Mouse (Mus musculus) thymus, adult 18-20 months (tissue): ENCODE measurements around the gene Smtn.
A peak's percentile ranks its signal among the peaks of the same experiment; 100 is the strongest.

Source experiments
- DNase-seq, 2 experiments: peaks; one replicate each; pipeline ENCODE4 v3.0.0; 2022; ENCODE audit warnings: mixed read lengths in 2 of 2

The Smtn gene

DNA sequence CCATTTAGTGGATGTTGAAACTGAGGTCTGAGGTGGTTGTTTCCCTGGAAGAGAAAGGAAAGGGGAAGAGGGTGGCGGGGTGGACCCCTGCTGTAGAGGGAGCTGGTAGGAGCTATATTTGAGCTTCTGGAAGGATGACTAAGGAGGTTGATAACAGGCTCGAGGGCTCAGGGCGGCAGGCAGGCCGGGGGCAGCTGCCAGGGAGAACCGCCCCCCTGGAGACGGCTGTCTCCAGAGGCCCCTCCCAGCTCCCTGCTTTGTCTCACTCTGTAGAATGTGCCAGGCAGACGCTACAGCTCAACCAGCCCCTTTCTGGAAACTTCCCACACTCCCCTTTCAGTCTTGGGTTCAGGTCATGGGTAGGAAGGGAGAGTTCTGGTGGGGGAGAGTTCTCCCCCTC lies 32.2 kb downstream of the Smtn start:
- no peak for DNase-seq

DNA sequence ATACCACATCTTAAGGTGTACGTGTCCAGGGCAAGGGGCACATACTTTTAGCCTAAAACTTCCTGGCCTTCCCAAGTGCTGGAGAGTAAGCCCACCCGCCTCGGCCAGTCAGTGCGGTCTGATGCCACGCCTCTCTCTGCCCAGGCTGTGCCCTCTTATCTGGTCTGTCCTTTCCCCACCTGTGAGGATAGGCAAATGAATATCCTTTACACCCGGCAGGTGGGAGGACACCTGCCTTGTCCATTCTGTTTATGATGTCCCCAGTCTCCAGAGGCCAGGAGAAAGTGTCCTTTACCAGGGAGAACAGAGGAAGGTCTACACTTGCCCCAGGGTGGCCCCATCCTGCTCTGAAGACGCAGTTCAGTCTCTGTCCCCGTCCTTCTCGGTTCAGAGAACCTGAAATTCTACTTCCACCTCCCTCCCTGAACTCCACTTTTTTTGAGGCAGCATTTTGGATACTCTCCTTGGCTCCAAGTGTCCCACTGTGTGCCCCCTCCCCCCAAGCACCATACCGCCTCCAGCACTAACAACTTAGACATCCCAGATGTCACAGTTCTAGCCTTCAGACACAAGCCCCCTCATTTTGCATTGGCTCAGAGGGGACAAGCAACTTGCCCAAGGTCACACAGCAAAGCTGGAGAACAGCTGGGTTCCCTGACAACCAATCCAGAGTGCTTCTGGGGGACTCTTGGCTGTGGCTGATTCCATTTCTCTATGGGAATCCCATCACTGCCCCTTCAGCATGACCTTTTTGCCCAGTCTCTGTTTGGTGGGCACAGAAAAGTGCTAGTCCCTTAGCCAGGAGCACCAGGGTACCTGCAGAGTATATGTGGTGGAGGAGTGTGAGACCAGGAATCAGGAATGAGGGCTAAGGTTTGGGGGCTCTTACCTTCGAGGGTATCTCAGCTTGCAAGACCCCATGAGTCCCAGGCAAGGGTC lies 36.4 kb downstream of the Smtn start:
- DNase-seq, result no peak

DNA sequence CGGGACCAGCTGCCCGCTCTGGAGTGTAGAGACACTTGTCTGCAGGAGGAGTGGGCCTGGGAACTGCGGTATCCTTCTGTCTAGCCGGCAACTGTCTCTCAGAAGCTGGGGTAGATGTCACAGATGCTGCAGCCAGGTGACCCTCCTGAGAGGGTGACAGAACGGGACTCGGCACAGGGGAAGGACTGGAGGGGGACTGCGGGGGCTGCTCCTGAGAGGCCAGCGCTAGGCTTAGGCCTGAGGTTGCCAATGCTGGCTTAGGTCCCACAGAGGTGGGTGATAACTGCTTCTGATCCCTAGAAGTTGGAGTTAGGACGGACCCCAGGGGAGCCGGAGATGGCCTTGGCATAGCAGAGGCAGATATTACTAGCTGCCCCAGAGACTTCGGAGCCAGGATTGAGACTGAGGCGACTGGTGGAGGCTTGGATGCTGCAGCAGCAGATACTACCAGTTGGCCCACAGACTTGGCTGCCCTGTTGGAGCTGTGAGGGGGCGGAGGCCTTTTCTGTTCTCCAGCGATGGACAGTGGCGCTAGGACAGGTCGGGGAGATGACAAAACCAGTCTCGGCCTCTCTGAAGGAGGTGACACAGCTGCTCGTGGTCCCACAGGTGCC lies 37.8 kb downstream of the Smtn start:
- DNase-seq, result no peak

DNA sequence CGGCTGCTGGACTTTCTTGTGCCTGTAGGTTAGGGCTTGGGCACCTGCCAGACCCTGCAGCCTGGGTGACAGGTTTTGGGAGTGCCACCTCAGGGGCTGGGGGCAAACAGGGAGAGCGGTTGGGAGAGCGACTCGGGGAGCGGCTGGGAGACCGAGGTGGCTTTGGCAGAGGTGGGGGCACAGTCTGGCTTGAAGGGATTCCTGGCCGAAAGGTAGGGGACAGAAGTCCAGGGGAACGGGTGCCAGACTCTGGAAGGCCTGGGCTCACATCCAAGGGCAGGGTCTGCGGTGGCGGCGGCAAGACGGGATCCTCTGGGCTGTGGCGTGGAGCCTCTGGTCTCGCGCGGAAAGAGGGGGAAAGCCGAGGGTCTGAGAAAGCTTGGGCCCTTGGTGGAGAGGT lies 38.4 kb downstream of the Smtn start:
- no peak for DNase-seq

DNA sequence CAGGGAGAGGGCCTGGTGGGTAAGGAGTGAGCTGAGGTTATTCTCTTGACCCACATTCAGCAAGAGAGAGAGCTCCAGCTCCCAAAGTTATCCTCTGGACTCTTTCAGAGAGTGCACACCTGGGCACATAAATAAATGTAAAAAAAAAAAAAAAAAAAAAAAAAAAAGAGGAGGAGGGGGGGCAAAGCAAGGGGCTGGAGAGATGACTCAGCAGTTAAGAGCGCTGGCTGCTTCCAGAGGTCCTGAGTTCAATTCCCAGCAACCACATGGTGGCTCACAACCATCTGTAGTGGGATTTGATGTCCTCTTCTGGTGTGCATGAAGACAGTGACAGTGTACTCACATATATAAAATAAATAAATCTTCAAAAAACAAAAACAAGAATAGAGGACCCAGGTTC lies 43.1 kb downstream of the Smtn start:
- DNase-seq, result no peak

DNA sequence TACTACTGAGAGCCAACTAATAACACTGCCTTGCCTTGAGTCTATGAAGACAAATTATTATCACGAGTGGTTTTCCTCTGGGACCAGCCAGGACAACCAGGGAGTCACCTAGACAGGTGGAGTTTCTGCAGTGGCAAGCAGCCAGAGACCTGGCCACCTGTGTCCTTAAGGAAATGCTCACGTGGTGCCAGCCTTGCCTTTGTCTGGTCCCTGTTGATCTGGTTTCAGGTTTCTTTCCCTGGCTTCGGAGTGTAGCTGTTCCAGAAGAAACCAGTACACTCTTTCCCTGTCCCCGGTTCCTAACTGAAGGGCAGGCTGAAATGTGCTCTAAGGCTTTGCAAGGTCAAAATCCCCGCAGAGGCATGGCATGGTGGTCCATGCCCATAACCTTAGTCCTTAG lies 43.7 kb downstream of the Smtn start:
- DNase-seq, result no peak

DNA sequence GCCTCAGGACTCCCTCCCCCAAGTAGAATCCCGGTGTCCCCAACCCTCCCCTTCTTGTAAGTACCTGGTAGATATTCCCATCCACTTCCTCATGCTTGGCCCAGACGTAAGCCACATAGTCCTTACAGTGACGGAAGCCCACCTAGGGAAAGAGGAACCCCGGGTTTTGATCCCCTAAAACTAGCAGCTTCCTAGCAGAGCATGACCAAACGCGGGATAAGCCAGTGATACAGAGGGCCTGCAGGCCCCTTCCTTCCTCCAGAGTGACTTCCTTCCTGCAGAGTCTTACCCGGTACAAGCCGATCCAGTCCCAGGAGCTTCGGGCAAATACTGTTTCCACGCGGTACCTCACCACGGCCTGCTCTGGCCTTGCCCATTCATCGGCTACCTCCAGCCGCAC lies 44.9 kb downstream of the Smtn start:
- DNase-seq, result no peak

DNA sequence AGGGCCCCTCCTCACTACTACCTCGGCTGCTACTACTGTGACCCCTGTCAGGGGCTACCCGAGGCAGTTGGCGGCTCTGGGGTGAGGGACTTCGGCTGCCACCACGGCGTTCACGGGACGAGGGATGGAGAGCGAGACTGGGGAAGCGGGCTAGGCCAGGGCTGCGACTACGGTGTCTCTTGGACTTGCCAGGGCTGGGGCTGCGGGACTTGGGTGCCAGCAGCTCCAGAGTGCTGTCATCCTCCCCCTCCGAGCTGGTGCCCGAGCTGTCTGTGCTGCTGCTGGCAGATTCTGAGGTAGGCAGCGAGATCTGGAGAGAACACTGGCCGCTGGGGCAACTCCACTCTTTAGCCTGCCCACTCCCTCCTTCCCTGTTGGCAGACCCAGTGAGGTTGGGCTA lies 45.6 kb downstream of the Smtn start:
- DNase-seq, result no peak

DNA sequence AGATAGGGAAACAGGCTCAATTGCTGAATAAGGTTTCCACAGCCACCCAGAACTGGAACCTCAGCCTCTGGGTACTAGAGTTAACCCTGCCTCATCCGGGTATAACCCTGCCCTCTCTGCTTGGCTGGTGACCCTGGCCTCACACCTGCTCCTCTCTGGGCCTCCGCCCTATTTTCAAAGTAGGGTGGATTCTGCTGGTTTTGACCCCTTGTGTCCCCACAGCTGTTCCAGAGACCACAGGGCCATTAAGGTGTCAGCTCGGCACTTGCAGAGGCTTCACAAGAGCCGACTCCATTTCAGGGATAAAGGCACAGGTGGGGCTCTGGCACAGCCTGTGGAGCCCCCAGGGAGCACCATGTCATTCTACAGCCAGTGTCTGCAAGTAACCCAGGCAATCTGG lies 47.7 kb downstream of the Smtn start:
- DNase-seq, result no peak

DNA sequence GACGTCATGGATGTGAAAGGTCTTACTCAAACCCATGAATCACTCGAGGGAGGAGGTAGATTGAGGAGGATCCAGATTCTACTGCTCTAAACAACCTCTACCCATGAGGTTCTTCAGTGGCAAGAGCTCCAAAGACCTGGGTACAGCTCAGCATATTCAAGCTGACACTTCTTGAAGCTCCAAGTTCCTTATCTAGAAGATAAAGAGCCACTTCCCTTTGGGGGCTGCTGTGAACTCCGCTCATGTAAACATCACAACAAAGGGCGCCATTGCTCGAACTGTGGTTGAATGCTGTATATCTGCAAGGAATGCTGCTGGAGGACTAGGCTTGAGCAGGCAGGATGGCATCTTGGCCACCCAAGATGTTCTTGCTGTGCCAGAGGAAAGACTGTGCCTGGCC lies 51.4 kb downstream of the Smtn start:
- DNase-seq, result no peak

DNA sequence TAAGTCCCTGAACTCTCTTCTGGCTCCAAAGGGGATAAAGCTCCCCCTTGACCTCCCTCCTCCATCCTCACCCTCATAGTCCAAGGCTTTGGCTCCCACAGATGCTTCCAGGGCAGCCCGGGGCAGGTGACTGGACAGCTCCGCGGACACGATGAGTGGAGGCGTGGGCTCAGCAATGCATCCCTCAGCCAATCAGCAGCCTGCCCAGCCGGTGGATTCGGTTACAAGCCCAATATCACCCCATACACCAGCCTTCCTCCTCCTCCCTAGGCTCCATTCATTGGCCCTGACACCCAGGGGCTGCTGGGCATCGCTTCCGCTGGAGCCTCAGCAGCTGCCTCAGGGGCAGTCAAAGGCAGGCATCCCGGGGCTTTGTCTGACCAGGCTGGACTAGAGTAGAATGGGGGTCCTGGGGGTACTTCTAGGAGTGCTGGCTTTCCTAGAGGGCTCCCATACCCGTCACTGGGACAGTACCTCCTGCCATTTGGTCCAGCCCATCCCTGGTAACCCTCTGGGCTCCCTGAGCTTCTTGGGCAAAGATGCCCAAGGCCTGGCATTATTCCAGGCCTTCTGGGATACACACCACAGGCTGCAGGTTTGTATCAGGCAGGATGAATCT lies 52.4 kb downstream of the Smtn start, which contains the start of gene Pla2g3:
Gene Pla2g3, plus strand, starts transcription at position 333 of the 619 bp plus-strand sequence.
- DNase-seq, result no peak

DNA sequence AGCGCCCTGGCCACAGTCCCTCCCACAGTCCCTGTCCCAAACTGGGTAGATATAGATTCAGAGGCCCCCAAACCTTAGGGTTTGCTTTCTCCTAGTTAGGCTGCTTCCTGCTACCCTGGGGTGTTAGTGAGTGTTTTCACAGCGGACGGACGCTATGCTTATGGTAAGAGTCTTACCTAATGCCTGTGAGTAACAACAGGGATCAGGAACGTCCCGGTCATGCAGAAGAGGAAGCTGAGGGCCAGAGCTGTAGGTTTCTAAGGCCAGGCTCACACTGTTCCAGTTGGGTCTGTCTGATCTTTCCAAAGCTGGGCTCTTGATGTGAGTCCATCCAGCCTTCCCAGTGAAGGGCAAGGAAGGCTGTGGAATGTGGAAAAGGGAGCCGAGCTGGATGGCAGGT lies 54.1 kb downstream of the Smtn start:
- no peak for DNase-seq

DNA sequence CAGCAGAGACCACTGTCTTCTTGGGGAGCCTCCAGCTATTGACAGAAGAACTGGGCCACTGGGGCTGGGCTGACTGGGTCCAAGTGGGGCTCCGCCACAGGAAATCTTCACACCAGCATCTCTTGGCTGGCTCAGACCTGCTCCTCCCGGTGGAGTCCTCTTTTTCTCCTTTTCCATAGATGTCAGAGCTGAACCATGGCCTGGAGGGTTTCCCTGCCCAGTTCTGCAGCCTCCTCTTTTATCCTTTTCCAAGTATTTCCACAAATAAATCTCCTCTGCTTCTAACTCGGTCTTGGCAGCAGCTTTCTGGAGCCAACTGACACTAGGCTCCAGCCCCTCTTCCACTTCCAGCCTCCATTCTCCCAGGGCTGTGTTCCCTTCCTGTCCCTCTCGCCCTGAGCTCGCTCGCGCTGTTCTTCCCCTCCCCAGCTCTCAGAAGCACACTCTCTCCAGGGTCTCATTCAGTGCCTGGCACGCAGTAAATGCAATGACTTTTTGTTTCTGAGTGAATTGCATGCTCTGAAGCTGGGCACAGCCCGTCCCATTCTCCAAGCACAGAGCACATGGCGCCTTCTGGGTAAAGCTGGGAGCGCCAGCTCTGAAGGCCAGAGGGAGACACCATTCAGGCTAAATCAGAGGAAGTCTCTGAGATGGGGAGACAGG lies 56.3 kb downstream of the Smtn start:
- DNase-seq, result no peak

DNA sequence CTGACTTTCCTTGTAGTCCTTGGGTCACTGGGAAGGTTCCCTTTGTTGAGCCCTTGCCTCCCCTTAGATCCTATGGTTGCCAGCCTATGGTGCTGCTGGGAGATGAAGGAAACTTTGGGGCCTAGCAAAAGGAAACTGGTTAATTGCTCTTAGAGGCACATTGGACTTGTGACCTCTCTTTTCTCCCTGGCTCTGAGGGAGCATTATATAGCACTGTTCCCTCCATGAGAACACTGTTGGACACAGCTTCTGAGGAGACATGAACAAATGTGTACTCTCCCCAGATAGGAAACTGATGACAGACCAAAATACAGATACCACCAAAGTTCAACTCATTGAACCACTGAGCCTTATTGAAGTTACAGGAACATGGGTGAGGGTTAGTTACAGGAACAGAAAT lies 64.9 kb downstream of the Smtn start:
- no peak for DNase-seq

DNA sequence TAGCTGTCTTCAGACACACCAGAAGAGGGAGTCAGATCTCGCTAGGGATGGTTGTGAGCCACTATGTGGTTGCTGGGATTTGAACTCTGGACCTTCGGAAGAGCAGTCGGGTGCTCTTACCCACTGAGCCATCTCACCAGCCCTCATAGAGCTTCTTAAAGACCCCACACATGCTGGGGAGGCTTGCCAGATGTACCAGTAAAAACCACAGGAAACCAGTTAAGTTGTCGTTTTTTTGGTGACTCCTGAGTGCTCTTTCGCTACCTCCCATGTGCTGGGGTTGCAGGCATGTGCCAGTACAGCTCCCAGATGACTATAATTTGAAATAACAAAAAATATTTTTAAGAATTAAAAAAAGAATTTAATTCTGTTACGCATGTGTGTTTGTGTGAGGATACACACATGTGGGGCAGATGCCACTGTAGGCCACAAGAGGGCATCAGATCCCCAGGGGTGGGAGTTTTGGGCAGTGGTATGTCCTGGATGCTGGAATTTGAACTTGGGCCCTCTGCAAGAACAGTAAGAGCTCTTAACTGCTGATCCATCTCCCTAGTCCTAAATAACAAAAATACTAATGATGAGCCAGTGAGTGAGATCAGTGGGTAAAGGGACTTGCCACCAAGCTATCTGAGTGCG lies 65.8 kb downstream of the Smtn start:
- DNase-seq, result no peak

DNA sequence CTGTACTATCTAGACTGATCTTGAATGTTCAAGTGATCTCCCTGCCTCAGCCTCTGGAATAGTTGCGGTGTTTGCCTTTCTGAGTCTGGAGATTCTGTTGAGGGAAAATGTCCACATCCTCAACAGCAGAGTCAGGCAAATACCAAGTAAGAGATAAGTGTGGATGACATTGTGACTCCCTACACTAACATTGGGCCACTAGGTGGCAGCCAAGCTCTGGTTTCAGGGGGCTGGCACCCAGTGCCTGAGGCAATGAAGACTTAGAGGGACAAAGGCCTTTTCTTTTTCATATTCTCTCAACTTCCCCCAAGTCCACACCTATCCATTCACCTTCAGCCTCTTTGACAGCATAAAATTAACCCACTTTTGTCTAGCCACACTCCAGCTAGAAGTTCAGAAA lies 67.9 kb downstream of the Smtn start:
- peak; percentile 30 to 50 for DNase-seq

DNA sequence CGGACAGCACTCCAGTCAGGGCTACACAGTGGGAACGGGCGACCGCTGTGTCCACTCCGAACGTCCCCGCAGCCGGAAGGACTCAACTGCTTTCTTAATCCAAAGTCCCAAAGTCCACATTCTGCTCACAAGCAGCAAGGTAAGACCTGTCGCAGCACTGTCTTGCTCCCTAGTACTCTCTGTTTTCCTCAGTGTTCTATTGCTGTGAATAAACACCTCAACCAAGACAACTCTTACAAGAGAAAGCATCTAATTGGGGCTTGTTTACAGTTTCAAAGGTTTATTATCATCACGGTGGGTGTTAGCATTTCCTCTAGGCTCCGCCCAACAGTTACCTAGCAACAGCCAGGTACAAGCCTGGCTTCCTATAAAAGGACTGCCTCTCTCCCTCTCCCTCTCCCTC lies 69.0 kb downstream of the Smtn start:
- no peak for DNase-seq
